Mouse (Mus musculus) heart, postnatal 0 days (tissue): ENCODE measurements around the gene Ccnd3.

Experiments
- CTCF ChIP-seq: IDR thresholded peaks from 2 replicates; pipeline ENCODE4 v1.5.1; 2016; ENCODE audit warnings: antibody characterized with exemption, control low read depth, low read depth
- EP300 ChIP-seq: IDR thresholded peaks from 2 replicates; pipeline ENCODE4 v1.6.1; 2016; ENCODE audit warnings: antibody characterized with exemption, low read depth

DNA sequence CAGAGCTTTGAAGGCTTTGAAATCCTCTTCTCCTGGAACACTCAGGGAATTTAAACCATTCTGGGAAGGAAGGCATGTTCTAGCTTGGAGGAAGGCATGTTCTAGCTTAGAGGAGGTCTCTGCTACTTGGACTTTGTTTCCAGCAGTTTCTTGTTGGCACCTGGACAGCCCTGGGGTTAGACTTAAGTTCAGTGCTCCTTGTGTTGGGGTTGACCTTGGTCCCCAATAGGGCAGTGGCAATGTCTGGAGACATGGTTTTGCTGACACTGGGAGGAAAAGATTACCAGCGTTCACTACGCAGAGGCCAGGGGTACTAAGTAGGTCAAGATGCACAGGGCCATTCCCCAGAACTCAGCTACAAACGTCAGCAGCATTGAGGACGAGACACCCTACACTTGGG lies 29.7 kb upstream of the Ccnd3 start:
- TF ChIP-seq CTCF (no peak), EP300 (no peak)
